Mouse (Mus musculus) thymus, postnatal 25 days (tissue): ENCODE data around the gene Zfp277.

Experiments
- DNase-seq: peaks from one replicate; pipeline ENCODE4 v3.0.0; 2022

The Zfp277 gene

GRCm38 (mm10) chr12:40348251-40348650, 97.5 kb downstream of the Zfp277 start:
- no peak for DNase-seq

DNA sequence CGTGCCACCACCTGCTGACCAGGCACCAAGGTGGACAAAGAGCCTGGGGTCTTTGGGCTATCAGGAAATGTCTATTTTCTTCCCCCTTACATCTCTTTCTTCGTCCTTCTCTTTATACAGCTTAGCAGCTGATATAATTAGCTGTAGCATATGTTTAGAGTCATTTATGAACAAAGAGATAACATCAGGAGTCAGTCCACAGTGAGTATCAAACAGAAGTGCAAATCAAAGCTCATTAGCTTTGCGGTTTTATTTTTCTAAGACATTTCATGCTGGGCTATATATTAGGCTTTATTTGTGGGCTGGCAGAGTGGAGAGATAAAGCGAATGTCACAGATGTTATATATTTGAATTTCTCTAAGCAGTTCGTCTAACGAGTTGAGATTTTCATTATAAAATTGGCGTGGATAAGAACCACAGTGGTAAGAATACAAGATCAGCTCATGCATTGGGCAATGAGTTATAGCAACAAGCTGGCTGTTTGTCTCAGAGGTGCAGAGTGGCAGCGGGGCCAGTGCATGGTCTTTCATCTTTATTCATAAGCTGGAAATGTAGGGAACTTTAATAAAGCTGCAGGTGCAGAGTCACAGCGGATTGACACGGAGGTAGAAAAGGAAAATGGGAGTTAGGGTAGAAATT, 98.5 kb downstream of the Zfp277 start:
- no peak for DNase-seq

DNA sequence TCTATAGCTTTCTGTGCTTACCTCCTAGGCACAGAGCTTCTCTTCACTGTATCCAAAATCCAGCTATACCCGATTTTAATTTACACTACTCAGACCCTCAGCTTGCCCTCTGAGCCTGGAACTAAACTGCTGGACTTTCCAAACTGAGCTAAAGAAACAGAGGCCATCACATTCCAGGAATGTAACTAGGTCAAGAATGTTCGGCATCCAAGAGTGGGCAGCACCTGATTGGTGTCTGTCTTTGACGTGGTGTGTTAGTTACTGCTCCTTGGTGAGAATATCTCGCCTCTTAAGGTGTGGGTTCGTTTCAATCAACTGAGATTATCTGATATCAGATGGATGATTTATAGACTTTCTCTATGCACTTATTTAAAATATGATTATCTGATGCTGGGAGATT, 104.3 kb downstream of the Zfp277 start:
- no peak for DNase-seq

DNA sequence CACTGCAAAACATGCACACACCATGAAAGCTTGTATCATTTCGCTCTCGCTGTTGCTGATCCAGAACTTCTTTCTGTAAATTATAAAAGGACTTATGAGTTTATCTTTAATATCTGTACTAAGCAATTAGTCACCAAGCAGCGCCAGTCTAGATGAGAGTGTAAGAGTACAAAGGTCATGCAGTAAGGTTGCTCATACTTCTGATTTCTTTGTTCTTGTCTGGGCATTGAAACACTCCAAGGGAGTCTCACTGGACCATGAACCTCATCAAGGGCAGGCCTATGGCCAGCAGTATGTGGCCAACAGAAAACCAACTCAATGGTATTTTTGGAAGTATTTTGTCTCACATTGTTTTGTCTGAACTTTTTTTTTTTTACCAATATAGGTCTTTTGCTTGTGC, 110.4 kb downstream of the Zfp277 start:
- no peak for DNase-seq

- no peak for DNase-seq
These were observed 114.2 kb downstream of the Zfp277 start for GRCm38 (mm10) chr12:40331467-40331866.

- no peak for DNase-seq
These were observed 118.6 kb downstream of the Zfp277 start for GRCm38 (mm10) chr12:40327012-40327660.

DNA sequence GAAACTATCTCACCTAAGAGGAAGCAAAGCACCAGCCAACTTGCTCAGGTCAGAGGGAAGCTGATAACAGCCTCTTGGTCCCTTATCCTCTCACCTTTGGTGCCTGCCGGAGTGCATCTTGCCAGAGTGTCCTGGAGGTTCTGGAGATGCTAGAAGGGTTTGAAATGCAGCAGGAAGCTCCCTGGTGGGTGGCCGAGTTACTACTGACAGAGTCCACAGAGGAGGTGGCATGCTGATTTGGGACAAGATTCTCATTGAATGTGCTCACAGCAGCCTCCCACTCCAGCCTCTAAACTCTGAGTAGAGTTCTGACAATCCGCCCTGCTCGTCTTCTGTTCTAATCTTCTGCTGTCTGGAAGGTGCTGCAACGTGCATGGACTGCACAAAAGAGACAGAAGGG, 120.1 kb downstream of the Zfp277 start:
- DNase-seq = no peak

DNA sequence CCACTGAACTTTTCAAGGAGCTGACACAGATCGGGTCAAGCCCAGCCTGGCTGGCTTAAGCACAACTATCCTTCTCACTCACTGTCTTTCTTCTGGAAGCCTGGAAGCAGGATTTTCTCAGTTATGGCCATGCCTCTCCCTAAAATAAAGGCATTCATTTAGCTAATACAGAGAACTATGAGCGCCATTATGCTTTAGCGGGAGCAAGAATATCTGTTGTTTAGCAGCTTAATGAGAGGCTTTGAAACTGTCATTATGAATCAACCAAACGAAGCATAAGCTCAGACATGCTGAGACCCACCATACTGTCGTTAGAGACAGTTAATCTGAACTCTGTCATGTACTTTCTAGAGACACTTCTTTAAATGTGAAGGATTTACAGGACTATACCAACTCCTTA, 120.9 kb downstream of the Zfp277 start:
- no peak for DNase-seq

DNA sequence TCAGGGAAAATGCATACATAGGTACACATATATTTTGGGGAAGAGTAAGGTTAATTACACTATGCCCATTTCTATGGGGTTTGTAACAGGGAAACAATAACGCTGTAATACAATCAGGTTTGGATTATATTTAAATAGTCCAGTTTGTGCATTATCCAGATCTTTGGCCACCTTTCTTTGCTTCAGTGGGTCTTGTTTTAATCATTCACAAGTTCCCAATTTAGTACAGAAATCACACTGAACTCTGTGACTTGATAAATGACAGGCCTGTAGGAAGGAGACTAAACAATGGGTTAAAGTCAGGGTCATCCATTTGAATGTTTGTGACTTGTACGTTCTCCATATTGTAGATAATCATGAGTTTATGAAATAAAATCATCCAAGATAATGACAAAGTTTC, 130.6 kb downstream of the Zfp277 start:
- no peak for DNase-seq

GRCm38 (mm10) chr12:40303960-40304359, 141.7 kb downstream of the Zfp277 start:
- DNase-seq = no peak

- DNase-seq = no peak
These were observed 147.1 kb downstream of the Zfp277 start for GRCm38 (mm10) chr12:40298636-40299035.

- DNase-seq = no peak
These were observed 159.2 kb downstream of the Zfp277 start for GRCm38 (mm10) chr12:40286539-40286938.

GRCm38 (mm10) chr12:40280596-40281325, 164.9 kb downstream of the Zfp277 start:
- DNase-seq = no peak

- no peak for DNase-seq
These were observed 168.1 kb downstream of the Zfp277 start for GRCm38 (mm10) chr12:40277581-40277980.

GRCm38 (mm10) chr12:40274931-40275330, 170.8 kb downstream of the Zfp277 start:
- no peak for DNase-seq

GRCm38 (mm10) chr12:40273339-40273738, 172.4 kb downstream of the Zfp277 start:
- no peak for DNase-seq

- DNase-seq = no peak
These were observed 173.0 kb downstream of the Zfp277 start for GRCm38 (mm10) chr12:40272710-40273109.

GRCm38 (mm10) chr12:40268313-40268712, 177.4 kb downstream of the Zfp277 start:
- DNase-seq = no peak
